Mouse (Mus musculus) layer of hippocampus, adult 9-11 months (tissue): ENCODE data around the gene Itgb5.

Experiments used
- DNase-seq: peaks from one replicate; pipeline ENCODE4 v3.0.0; 2022

Itgb5 gene

DNA sequence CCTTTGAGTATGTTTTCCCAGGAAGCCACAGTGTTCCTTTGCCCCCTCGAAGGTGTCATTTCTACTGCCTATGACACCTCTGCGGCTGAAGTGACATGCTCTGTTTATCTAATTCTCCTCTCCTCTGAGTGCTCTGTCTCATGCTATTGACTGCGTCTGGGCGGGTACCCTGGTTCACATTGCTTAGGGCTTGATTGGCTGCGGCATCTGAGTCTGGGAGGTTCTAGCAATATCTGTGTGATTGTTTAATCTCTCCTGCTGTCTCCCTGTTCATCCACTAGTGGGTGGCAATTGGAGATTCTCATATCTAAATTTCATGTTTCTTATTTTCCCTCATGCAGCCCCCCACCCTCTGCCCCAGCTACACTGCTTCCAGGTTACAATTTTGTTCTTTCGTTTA, 49.6 kb downstream of the Itgb5 start:
- DNase-seq = no peak

DNA sequence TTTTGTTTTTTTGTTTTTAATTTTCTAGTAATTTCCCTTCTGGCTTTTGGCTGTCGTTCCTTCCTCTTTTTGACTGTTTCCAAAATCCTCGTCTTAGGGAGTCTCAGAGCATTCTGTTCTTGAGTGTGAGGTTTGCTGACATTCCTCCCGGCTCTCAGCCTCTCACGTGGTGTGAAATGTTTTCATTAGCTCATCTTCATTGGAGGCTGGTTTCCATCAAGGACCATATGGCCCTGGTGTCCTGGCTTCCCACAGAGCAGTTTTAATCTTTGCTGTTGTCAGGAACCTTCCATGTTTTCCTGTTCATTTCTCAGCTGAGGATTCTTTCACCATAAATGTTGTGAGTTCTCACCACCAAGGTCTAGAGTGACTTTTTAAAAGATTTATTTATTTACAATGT, 50.1 kb downstream of the Itgb5 start:
- DNase-seq = no peak

DNA sequence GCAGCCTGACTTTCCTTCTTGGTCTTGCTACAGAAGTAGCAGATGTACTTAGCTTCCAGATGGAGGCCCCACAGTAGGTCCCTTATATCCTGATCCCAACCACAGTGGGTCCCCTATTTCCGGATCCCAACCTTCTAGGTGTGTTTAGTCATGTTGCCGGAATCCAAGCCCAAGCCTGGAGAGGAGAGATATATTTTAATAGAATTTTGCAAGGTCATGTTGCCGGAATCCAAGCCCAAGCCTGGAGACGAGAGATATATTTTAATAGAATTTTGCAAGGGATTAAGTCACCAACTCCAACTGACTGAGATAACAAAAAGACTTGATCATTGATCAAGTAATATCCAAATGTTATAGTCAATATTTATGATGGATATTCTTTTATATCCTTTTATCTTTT, 51.3 kb downstream of the Itgb5 start:
- DNase-seq = no peak

DNA sequence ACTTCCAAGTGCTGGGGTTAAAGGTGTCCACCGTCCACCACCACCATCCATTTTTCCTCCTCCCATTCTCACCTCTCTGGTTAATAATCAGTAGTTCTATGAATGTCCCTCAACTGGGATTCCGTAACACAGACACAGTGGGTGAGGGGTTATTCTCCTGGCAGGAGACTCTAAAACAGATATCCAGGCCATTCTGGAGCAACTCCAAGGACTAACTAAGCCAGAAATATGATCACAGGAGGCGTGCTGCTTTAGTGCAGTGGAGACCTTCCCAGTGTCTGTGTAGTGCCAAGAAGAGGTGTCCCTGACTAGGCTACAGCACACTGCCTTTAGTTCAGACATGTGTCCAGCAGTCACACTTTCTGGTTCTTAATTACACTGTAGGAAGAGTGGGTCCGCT, 53.1 kb downstream of the Itgb5 start:
- no peak for DNase-seq

DNA sequence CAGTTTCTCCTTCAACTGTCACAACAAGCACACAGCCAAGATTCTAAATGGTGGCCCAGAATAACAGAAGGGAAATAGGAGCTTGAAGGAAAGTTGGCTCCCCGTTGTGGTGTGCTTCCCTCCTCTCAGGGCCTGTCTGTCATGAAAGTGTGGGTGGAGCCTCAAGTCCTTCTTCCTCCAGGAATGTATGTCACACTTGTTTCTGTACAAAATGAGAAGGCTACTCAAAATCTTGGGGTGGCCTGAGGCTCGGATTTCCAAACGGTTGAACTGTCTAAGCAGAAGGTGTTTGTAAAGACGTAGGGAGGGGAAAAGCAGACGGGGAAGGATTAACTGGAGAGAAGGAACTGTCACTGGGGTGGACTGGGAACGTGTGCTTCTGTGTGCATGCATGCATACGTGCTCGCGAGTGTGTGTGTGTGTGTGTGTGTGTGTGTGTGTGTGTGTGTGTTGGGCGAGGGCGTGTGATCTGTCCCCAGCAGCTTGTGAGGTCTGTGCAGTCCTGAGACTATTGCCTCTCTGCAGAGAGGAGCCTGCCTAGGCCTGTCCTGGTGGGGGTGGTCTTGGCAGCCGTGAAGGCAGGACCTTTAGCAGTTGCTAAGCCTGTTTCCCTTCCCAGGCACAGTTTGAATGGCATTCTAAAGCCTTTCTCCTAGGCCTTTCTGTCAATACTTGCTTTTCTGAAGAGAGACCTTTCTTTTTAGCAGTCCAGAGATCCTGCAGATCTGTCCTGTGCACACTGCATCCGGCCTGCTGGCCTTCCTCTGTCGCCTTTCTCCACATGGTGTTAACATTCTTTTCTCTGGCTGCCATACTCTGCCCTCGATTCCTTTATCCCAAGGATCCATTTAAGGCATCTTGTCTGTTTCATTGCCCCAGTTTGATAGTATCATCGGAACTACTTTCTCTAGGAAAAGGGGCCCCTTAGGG, 53.8 kb downstream of the Itgb5 start:
- no peak for DNase-seq

DNA sequence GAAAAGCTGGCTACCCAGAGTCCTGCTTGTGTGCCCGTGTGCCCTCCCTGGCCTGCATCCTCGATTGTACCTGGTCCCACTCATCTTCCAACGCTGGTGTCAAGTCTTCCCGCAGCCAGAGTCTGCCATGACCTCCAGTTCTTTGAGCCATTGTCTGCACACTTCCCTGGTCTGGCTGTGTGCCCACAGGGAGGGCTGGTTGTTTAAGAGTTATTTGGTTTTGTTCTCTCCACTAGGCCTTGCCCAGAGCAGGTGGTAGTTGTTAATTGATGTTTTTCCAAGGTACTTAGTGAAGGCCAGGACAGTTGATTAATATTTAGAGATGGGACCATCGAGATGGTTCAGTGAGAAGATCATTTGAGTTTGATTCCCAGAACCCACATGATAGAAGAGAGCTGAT, 54.7 kb downstream of the Itgb5 start:
- DNase-seq = no peak

DNA sequence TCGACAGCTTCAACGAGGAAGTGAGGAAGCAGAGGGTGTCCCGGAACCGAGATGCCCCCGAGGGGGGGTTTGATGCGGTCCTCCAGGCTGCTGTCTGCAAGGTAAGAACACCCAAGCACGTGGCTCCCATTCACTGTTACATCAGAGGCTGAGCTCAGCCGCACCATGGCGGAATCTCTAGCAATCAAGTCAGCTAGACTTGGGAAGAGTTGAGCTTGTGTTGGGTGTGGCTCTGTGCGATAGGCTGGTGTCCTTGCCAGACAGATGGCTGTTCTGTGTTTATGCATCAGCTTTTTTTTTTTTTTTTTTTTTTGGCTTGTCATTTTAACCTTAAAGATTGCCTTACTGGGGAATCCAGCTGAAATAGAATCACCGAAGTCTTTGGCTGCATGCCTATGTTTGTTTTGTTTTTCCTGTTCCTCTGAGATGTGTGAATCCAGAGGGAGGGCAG, 55.6 kb downstream of the Itgb5 start:
- peak; percentile 64 for DNase-seq

DNA sequence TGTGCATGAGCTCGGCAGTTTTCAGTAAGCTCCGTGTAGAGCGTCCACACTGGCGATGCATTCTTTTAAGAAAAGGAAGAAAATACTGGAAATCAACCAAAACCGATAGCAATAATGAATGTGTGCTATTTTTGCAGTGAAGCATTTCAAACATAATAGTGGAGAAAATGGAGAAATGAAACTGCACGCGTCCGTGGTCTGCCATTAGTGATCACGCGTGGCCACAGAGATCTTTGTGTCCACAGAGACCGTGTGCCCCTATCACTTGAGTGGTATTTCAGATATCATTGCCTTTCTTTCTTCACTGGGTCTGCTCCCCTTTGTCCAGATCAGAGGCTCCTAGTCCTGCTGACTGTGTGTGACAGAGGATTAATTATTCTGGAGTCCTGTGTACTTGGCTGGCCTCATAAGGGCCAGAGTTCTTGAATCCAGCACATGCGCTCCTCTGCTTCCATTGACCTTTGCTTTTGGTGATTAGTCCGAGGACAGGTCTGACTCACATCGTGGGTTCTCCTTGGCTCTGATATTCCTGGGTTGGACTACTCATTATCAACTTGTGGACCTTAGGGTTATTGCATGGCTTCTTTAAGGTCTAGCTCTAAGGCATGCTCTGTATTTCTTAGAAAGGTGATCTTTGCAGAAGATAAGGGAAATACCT, 56.3 kb downstream of the Itgb5 start:
- no peak for DNase-seq

DNA sequence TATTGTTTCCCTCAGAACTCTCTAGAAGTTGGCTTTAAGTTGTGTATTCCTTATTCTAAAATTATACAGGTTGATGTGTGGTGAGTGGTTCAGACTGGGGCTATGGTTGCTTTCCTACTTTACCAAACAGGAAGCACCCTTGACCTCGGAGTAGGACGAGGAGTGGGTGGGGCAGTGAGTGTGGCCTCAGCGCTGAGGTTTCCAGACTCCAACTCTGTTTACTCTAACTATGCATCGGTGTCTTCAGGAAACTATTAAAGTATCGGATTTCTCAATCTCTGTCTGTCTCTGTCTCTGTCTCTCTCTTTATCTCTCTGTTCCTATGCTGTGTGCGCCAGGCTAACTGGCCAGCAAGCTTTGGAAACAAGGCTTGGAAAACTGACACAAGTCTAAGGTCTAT, 57.2 kb downstream of the Itgb5 start:
- no peak for DNase-seq

DNA sequence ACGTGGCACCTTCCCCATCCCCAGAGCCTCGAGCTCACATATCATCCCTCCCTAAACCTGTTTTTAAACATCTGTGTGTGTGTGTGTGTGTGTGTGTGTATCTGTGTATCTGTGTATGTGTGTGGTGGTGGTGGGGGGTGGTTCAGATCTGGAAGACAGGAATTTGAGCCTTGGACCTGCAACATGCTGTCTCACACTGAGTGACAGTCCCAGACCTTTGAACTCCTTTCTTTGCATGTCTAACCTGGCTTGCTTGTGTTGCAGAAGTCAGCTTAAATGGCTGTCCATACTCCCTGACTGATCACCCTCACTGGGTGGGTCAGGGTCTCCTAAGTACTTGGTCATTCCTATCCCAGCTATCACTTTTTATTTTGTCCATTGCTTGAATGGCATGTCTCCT, 58.5 kb downstream of the Itgb5 start:
- DNase-seq = no peak

DNA sequence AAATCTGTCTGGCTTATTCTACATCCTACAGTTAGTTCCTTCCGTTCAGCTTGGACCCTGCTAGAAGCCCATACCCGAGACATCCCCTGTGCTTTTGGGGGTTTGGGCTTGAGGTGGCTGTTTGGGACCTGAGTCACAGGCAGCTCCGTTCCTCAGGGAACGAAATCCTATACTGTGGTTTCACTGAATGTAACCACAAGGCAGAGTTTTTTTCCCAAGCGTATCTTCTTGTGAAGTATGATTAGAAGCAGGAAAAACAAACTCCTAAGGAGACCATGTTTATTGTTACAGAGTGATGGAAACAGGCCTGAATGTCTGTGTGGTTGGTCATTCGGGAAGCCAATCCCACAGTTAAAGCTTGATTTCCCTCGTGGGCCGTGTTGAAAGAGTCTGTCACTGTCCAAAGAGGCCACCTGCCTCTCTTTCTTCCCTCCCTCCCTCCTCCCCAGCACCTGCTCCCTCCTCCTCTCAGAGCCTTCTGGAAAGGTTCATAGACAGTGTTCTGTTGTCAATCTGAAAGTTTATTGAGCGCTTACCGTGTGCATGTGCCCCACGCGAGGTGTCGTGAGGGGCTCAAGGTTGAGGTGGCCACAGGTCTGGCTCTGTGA, 59.6 kb downstream of the Itgb5 start:
- DNase-seq = no peak

DNA sequence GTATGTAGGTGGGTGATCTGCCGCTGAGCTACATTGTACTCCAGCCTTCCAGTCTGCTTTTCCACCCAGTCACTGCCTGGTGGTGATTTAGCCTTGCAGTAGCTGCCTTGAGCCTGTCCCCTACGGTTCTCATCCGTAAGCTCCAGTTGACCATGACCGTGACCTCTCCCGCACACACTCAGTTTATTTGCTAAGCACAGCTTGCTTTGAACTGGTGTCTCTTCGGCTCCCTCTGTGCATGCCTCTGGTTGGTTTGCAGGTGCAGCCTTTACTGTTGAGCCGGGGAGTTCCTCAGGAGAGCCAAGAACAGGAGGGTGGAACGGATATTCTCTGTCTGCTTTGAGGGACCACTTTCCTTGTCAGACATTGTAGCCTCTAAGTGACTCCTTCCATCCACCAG, 61.6 kb downstream of the Itgb5 start:
- no peak for DNase-seq

DNA sequence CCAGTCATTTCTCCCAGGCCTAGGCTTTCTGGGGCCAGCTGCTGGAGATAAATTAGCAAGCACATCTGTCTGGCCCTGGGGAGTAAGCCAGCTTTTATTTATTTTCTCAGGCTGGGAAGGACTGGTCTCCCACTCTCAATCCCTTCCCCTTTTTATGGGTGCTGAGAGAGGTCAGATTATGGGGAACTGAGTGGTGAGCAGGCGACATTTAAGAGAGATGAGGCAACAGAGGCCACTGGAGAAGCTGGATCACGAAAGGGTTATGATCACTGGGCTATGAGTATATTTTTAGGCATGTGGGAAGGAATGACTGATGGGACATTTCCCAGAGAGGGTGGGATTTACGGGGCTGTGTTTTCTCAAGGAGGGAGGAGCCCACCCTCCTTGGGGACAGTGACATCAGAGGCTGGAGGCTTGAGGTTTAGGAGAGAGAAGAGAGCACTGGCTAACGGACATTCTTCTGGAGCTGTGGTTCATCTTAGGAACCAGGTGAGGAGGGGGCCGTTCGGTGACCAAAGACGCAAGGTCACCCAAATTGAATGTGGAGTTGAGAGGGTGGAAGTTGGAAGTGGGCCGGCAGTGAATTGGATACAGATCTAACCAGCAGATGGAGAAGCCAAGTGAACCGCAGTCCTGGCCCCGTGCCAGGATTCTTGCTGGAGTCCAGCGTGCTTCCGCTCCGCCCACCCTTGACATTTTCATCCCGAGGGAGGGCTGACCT, 62.3 kb downstream of the Itgb5 start:
- peak; percentile 83 for DNase-seq

DNA sequence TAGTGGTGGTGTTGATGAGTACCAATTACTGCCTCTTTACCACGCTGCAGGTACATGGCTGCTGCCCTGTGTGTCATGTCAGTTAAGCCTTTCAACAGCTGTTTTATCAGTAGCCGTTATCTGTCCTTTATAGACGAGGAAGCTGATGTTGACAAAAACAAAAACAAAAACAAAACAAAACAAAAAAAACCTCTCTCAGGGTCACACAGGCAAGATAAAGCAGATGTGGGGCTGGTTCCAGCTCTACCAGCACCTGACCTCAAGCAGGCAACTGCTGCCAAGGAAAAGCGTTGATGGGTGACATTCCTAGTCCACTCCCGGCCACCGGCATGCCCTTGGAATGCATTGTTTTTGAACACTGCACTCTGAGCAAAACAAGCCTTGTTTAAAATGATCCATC, 63.1 kb downstream of the Itgb5 start:
- DNase-seq = no peak

DNA sequence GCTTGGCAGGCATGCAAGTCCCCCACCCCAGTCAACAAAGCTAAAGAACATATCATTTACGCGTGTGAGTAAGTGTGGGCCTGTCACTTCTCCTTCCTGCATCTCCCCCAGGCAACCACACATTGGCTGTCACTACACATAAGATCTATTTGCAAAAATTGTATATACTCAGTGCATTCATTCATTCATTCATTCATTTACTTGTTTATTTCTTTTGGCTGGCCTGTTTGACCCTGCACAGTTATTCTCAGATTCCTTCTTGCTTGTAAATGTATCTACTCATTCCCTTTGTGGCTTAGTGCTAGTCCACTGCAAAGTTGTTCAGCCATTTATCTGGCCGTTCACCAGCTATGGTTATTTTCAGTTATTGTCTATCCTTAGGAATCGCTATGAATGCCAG, 64.3 kb downstream of the Itgb5 start:
- no peak for DNase-seq

DNA sequence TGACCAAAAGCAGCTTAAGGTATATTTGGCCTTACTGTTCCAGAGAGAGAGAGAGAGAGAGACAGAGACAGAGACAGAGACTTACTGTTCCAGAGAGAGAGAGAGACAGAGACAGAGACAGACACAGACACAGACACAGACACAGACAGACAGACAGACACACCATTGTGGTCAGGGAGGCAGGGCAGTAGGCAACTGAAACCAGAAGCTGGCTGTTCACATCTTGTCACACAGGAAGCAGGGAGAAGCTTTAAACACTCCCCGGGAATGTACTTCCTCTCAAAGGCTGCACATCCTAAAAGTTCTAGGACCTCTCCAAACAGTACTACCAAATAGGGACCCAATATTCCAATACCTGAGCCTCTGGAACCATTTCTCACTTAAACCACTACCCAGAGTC, 65.0 kb downstream of the Itgb5 start:
- DNase-seq = peak; percentile 54

DNA sequence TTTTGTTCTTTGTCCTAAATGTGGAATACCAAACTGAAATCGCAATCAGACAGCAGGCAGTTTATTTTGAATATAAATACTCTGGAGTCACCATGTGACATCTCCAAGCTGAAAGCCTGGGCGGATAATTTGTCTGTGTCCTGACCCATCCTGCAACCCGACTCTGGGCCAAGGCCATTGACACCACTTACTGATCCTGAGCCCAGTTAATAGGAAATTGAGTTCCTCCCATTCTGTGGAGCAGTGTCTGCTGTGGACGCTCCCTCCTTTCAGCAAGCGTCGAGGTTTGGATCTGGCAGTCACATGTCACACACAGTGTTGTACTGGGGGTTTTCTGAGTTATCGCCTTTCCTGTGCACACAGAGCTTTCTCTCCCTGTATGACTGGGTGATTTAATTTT, 66.2 kb downstream of the Itgb5 start:
- no peak for DNase-seq

DNA sequence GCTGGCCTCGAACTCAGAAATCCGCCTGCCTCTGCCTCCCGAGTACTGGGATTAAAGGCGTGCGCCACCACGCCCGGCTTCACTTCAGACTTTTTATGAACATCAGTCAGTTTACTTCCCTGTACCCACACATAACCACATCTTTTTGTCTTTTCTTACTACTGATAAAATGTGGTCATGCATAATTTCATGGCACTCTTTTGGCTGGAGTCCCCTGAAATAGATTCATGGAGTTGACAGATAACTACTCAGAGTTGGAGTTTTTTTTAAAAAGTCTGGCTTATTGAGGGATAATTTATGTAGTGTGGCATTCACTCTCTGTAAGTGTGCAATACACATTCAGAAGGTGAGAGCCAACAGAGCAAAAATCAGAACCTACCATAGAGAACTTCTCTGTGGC, 67.3 kb downstream of the Itgb5 start:
- no peak for DNase-seq

DNA sequence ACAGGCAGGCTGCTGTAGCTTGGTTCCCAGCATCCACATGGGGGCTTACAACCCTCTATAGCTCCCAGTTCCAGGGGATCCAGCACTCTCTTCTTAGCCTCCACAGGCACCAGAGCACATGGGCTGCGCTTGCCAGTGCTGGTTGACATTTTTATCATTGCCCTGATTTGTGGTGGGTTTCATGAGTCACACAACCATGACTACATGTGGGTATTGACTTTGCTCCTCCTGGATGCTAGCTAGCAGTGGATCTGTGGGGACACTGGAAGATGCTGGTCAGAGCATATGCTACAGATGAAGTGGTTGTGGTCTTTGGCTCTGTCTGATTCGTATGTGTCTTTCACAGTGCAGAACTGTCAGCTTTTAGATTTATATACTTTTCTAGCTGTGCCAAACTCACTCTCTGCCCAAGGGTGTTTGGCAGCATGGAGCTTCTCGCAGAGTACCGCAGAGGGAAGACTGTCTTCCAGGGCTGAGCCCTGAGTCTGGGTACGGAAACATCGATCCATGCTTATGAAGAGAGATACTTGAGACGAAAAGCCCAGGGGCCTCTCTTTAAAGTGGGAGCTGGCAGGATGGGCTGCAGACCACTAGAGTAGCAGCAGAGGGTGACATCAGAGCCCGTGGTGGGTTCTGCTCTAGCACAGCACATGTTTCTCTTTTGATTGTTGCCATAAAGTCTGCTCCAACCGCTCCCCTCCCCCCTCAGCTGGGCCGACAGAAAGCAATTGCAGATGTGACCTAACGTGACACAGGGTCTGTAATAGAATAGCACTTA, 74.4 kb downstream of the Itgb5 start:
- no peak for DNase-seq

DNA sequence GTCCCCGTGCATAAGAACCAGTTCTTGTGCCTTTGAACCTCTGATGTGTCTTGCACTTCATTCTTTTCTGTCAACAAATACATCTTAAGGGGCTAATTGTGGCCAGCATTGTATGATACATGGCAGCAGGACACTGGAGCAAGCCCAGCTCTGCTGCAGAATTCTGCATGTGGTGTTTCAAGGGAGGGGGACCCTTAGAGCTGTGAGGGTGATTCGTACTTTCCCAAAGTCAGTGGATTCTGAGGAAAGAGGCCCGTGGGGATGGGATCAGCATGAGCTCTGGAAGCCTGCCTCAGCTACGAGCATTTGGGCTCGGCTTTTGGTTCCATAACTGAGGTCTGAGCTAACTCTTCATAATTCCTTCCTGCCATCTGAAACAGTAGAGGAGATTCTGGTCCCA, 75.1 kb downstream of the Itgb5 start:
- no peak for DNase-seq

DNA sequence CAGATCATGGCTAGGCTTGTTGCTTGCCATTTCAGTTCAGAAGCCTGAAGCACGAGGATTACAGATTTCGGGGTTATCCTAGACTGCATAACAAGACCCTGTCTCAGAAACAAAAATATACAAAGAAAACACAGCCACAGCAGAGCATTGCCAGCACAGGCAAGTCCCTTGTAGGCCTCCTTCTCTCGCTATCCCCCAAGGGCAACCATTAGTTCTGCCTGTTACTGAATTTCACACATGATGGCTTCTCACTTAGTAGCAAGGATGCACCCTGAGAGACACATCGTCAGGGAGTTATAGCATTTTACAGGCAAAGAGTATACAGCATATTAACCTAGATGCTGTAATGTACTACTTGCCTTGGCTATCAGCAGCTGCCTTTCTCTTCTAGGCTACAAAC, 78.8 kb downstream of the Itgb5 start:
- DNase-seq = no peak

DNA sequence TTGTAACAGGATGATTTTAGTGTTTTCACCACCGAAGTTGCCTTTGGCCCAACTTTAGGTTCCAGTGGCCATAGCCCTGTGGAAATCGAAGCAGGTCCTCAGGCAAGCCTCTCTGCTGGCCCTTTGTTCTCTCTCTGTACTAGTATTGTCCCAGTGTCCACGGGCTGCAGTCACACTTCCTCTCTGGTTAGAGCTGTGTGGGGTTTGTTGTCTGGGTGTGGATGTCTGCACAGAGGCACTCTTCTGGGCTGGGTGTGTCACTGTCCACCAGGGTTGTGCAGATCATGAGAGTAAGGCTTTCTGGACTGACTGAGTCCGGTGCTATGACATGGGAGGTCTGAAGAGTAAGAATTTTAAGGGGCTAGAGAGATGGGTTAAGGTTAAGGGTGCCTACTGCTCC, 85.5 kb downstream of the Itgb5 start:
- DNase-seq = peak; percentile 52
